In the genomic region with DNA sequence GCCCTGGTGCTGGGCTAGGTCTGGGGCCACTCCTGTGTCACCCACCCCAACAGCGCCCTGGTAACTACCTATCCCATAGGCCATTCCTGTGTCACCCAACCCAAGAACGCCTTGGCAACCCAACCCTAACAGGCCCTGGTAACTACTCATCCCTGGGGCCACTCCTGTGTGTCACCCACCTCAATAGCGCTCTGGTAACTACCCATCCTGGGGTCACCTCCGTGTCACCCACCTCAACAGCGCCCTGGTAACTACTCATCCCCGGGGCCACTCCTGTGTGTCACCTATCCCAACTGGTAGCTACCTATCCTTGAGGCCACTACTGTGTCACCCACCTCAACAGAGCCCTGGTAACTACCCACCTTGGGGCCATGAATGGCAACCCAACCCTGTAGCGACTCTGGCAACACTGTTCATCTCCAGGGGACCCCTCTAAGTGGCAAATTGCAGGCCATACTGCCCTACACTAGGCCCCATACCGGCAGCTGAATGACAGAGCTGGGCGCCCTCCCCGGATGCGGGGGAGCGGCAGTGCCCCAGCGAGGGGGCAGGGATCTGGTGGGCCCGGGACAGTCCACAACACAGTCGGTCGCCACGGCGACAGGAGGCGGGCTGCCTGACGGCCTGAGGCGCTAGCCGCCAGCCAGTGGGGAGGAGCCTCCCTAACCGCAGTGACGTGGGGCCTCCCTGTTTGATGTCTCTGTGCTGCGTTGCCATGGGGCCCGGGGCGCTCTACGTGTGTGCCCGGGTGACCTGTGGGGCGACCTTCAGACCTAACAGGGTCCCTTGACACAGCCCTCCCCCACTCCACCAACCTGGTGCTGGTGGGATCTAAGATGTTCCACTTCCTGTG, we compare ENCODE assay signal across 8 mouse cellular contexts. TPM values are rescaled to one million over a fixed set of nuclear protein-coding genes. Genes with fewer than 3 reads are reported as not detected.
A peak's percentile ranks its signal among the peaks of the same experiment; 100 is the strongest.
DNase-seq lines count a peak whose midpoint lies in the region; ATAC-seq and TF ChIP-seq lines count a peak whose summit lies in the region.

No protein-coding gene starts in this region.

- peak; percentile 99 for DNase-seq in CD4-positive helper T cell, adult 2 months (ENCODE audit: low read depth, low spot score)
- peak; percentile 89 for DNase-seq in adrenal gland, postnatal 25 days
- peak; percentile 83 to 94 for DNase-seq in kidney, postnatal 25 days
- peak; percentile 94 for DNase-seq in liver, postnatal 0 days

- no peaks in the 10 kb centered on the region for H3K9me3 ChIP-seq in forebrain, embryonic 12.5 days
- H3K9me3 ChIP-seq in heart, embryonic 16.5 days (replicated peaks; ENCODE audit: control insufficient read depth, low read length), result no peaks in the 10 kb centered on the region
- H3K9me3 ChIP-seq in liver, postnatal 0 days (ENCODE audit: low read length), result no peaks in the 10 kb centered on the region
- no peaks in the 10 kb centered on the region for H3K9me3 ChIP-seq in neural tube, embryonic 12.5 days

- no peaks in the 10 kb centered on the region for H3K36me3 ChIP-seq in forebrain, embryonic 12.5 days (replicated peaks)
- no peaks in the 10 kb centered on the region for H3K36me3 ChIP-seq in heart, embryonic 16.5 days (ENCODE audit: control insufficient read depth, insufficient read depth)
- no peaks in the 10 kb centered on the region for H3K36me3 ChIP-seq in liver, postnatal 0 days (replicated peaks; ENCODE audit: insufficient read depth, low read length)
- H3K36me3 ChIP-seq in neural tube, embryonic 12.5 days, result no peaks in the 10 kb centered on the region
- H3K36me3 ChIP-seq in testis, adult 2 months (ENCODE audit: control insufficient read depth, insufficient read depth, low read length), result no peaks in the 10 kb centered on the region

- peak; percentile 82 for ATAC-seq in forebrain, embryonic 12.5 days (ENCODE audit: low FRiP score)
- peak; percentile 72 for ATAC-seq in heart, embryonic 16.5 days (replicated peaks; ENCODE audit: extremely low read depth, insufficient read depth, low FRiP score)
- peak; percentile 85 for ATAC-seq in liver, postnatal 0 days
- ATAC-seq in neural tube, embryonic 12.5 days (ENCODE audit: low FRiP score, low read depth), result peak; percentile 84

- no peak for TF ChIP-seq EP300 in liver, postnatal 0 days (IDR thresholded peaks at IDR 0.05; ENCODE audit: low read depth)

- TF ChIP-seq POLR2A in testis, adult 2 months (IDR thresholded peaks at IDR 0.05; ENCODE audit: control insufficient read depth, low read depth, low read length), result no peak; the same call in 1 of the 2 replicates

- peak overlapping the region; percentile 49 for H3K4me3 ChIP-seq in forebrain, embryonic 12.5 days (replicated peaks)
- H3K4me3 ChIP-seq in heart, embryonic 16.5 days (ENCODE audit: low read length), result peak overlapping the region; percentile 55
- H3K4me3 ChIP-seq in liver, postnatal 0 days (ENCODE audit: low read depth, low read length), result peak overlapping the region; percentile 44
- peak overlapping the region; percentile 48 for H3K4me3 ChIP-seq in neural tube, embryonic 12.5 days
- H3K4me3 ChIP-seq in testis, adult 2 months (ENCODE audit: control insufficient read depth, low read depth, low read length), result peak overlapping the region; percentile 86

- WGBS in forebrain, embryonic 12.5 days, result 3% methylated on average over 30 of the region's 30 CpGs
- WGBS in heart, embryonic 16.5 days, result 4% methylated on average over 30 of the region's 30 CpGs
- WGBS in liver, postnatal 0 days (ENCODE audit: insufficient replicate concordance), result under 1% methylated on average over 29 of the region's 30 CpGs
- WGBS in neural tube, embryonic 12.5 days, result 2% methylated on average over 30 of the region's 30 CpGs

- H3K27ac ChIP-seq in forebrain, embryonic 12.5 days, result peak overlapping the region; percentile 93
- peak overlapping the region; percentile 99 for H3K27ac ChIP-seq in heart, embryonic 16.5 days (ENCODE audit: low read length)
- peak overlapping the region; percentile 79 for H3K27ac ChIP-seq in liver, postnatal 0 days (ENCODE audit: low read depth)
- peak overlapping the region; percentile 71 for H3K27ac ChIP-seq in neural tube, embryonic 12.5 days
- H3K27ac ChIP-seq in testis, adult 2 months (ENCODE audit: control insufficient read depth, insufficient read depth, low read depth, low read length), result peak overlapping the region; percentile 74

- peak overlapping the region; percentile 62 for H3K4me2 ChIP-seq in forebrain, embryonic 12.5 days
- peak overlapping the region; percentile 67 for H3K4me2 ChIP-seq in heart, embryonic 16.5 days (ENCODE audit: low read depth, low read length)
- H3K4me2 ChIP-seq in liver, postnatal 0 days (ENCODE audit: low read depth, low read length), result peak overlapping the region; percentile 80
- peak overlapping the region; percentile 59 for H3K4me2 ChIP-seq in neural tube, embryonic 12.5 days (replicated peaks)

- peak overlapping the region; percentile 43 for H3K9ac ChIP-seq in forebrain, embryonic 12.5 days
- H3K9ac ChIP-seq in heart, embryonic 16.5 days (ENCODE audit: low read length), result peak overlapping the region; percentile 58
- peak overlapping the region; percentile 65 for H3K9ac ChIP-seq in liver, postnatal 0 days (replicated peaks)
- peak overlapping the region; percentile 41 for H3K9ac ChIP-seq in neural tube, embryonic 12.5 days

- H3K27me3 ChIP-seq in forebrain, embryonic 12.5 days, result peaks cover 26% of the 10 kb centered on the region; the same call in 1 of the 2 replicates
- H3K27me3 ChIP-seq in heart, embryonic 16.5 days (ENCODE audit: control insufficient read depth, insufficient read depth, low read length), result no peaks in the 10 kb centered on the region
- peaks cover 9% of the 10 kb centered on the region; the same call in 1 of the 2 replicates for H3K27me3 ChIP-seq in liver, postnatal 0 days (ENCODE audit: insufficient read depth, low read length)
- peaks cover 3% of the 10 kb centered on the region; the same call in 1 of the 2 replicates for H3K27me3 ChIP-seq in neural tube, embryonic 12.5 days (replicated peaks)
- no peaks in the 10 kb centered on the region for H3K27me3 ChIP-seq in testis, adult 2 months (ENCODE audit: control insufficient read depth, insufficient read depth, low read length)

- peaks cover 54% of the 10 kb centered on the region for H3K4me1 ChIP-seq in forebrain, embryonic 12.5 days
- peaks cover 43% of the 10 kb centered on the region for H3K4me1 ChIP-seq in heart, embryonic 16.5 days (ENCODE audit: control insufficient read depth, insufficient read depth, low read length)
- peaks cover 55% of the 10 kb centered on the region for H3K4me1 ChIP-seq in liver, postnatal 0 days (ENCODE audit: insufficient read depth)
- H3K4me1 ChIP-seq in neural tube, embryonic 12.5 days, result peaks cover 51% of the 10 kb centered on the region
- H3K4me1 ChIP-seq in testis, adult 2 months (ENCODE audit: control insufficient read depth, insufficient read depth, low read length), result peaks cover 35% of the 10 kb centered on the region

- TF ChIP-seq CTCF in liver, postnatal 0 days (IDR thresholded peaks at IDR 0.05; ENCODE audit: low read depth), result no peak
- TF ChIP-seq CTCF in testis, adult 2 months (IDR thresholded peaks at IDR 0.05; ENCODE audit: control insufficient read depth, insufficient read depth, insufficient replicate concordance, low read depth, low read length), result no peak

RNA-seq across cellular contexts. Expression of gene Nanos3, which starts 13.1 kb away (rescaled TPM):
- 1.3 TPM in 1 of 2 replicates, not detected in the other for total RNA-seq in adrenal gland, postnatal 25 days (2021)
- polyA plus RNA-seq in forebrain, embryonic 12.5 days (2016; fragmentation: Nextera tagmentation; extraction: Ambion mirVana), result 5.9 and 6.0 TPM in 2 replicates
- 1.5 and 1.6 TPM in 2 replicates for polyA plus RNA-seq in heart, embryonic 16.5 days (2015; fragmentation: Nextera tagmentation; extraction: Ambion mirVana)
- polyA plus RNA-seq in liver, postnatal 0 days (2015; fragmentation: Nextera tagmentation; extraction: Ambion mirVana), result 0.34 and 0.79 TPM in 2 replicates
- 5.3 and 6.3 TPM in 2 replicates for polyA plus RNA-seq in neural tube, embryonic 12.5 days (2016; fragmentation: Nextera tagmentation; extraction: Ambion mirVana)
- 1.6 and 2.4 TPM in 2 replicates for polyA plus RNA-seq in testis, adult 2 months (2012; rRNA removed)

RNA-seq across cellular contexts. Expression of gene Zswim4, which starts 38.7 kb away (rescaled TPM):
- 41.3 and 44.1 TPM in 2 replicates for total RNA-seq in adrenal gland, postnatal 25 days (2021)
- polyA plus RNA-seq in forebrain, embryonic 12.5 days (2016; fragmentation: Nextera tagmentation; extraction: Ambion mirVana), result 47.7 and 53.4 TPM in 2 replicates
- polyA plus RNA-seq in heart, embryonic 16.5 days (2015; fragmentation: Nextera tagmentation; extraction: Ambion mirVana), result 8.4 and 9.9 TPM in 2 replicates
- polyA plus RNA-seq in liver, postnatal 0 days (2015; fragmentation: Nextera tagmentation; extraction: Ambion mirVana), result 1.4 and 1.6 TPM in 2 replicates
- polyA plus RNA-seq in neural tube, embryonic 12.5 days (2016; fragmentation: Nextera tagmentation; extraction: Ambion mirVana), result 52.8 and 57.9 TPM in 2 replicates
- 16.9 and 17.4 TPM in 2 replicates for polyA plus RNA-seq in testis, adult 2 months (2012; rRNA removed)

RNA-seq across cellular contexts. Expression of gene 4930432K21Rik, which starts 50.3 kb away (rescaled TPM):
- total RNA-seq in adrenal gland, postnatal 25 days (2021), result 0.73 and 1.4 TPM in 2 replicates
- polyA plus RNA-seq in forebrain, embryonic 12.5 days (2016; fragmentation: Nextera tagmentation; extraction: Ambion mirVana), result 2.1 and 2.3 TPM in 2 replicates
- polyA plus RNA-seq in heart, embryonic 16.5 days (2015; fragmentation: Nextera tagmentation; extraction: Ambion mirVana), result 1.2 and 1.3 TPM in 2 replicates
- 0.24 and 0.29 TPM in 2 replicates for polyA plus RNA-seq in liver, postnatal 0 days (2015; fragmentation: Nextera tagmentation; extraction: Ambion mirVana)
- polyA plus RNA-seq in neural tube, embryonic 12.5 days (2016; fragmentation: Nextera tagmentation; extraction: Ambion mirVana), result 1.9 and 2.0 TPM in 2 replicates
- polyA plus RNA-seq in testis, adult 2 months (2012; rRNA removed), result 57.2 and 65.0 TPM in 2 replicates

RNA-seq across cellular contexts. Expression of gene Cc2d1a, which starts 50.4 kb away (rescaled TPM):
- 31.4 and 34.9 TPM in 2 replicates for total RNA-seq in adrenal gland, postnatal 25 days (2021)
- 17.7 and 20.4 TPM in 2 replicates for polyA plus RNA-seq in forebrain, embryonic 12.5 days (2016; fragmentation: Nextera tagmentation; extraction: Ambion mirVana)
- polyA plus RNA-seq in heart, embryonic 16.5 days (2015; fragmentation: Nextera tagmentation; extraction: Ambion mirVana), result 14.8 and 15.4 TPM in 2 replicates
- 4.4 and 4.5 TPM in 2 replicates for polyA plus RNA-seq in liver, postnatal 0 days (2015; fragmentation: Nextera tagmentation; extraction: Ambion mirVana)
- 16.9 and 18.0 TPM in 2 replicates for polyA plus RNA-seq in neural tube, embryonic 12.5 days (2016; fragmentation: Nextera tagmentation; extraction: Ambion mirVana)
- polyA plus RNA-seq in testis, adult 2 months (2012; rRNA removed), result 30.9 and 38.6 TPM in 2 replicates

RNA-seq across cellular contexts. Expression of gene D8Ertd738e, which starts 51.4 kb away (rescaled TPM):
- total RNA-seq in adrenal gland, postnatal 25 days (2021), result 261 and 266 TPM in 2 replicates
- polyA plus RNA-seq in forebrain, embryonic 12.5 days (2016; fragmentation: Nextera tagmentation; extraction: Ambion mirVana), result 267 and 271 TPM in 2 replicates
- 297 and 311 TPM in 2 replicates for polyA plus RNA-seq in heart, embryonic 16.5 days (2015; fragmentation: Nextera tagmentation; extraction: Ambion mirVana)
- polyA plus RNA-seq in liver, postnatal 0 days (2015; fragmentation: Nextera tagmentation; extraction: Ambion mirVana), result 189 and 201 TPM in 2 replicates
- polyA plus RNA-seq in neural tube, embryonic 12.5 days (2016; fragmentation: Nextera tagmentation; extraction: Ambion mirVana), result 256 and 282 TPM in 2 replicates
- 104 and 116 TPM in 2 replicates for polyA plus RNA-seq in testis, adult 2 months (2012; rRNA removed)

Comparison
In these comparisons a context has a peak if more than half of its experiments do, and no peak if none do; other contexts are left out.
1. Peak in every context shown above with its lines: DNase-seq, ATAC-seq, H3K4me3 ChIP-seq and H3K27ac ChIP-seq.
2. RNA of gene 4930432K21Rik, which starts 50.3 kb away (polyA plus RNA-seq): 57.2 to 65.0 TPM in testis, adult 2 months; 2.1 to 2.3 TPM in forebrain, embryonic 12.5 days, 1.9 to 2.0 TPM in neural tube, embryonic 12.5 days, 1.2 to 1.3 TPM in heart, embryonic 16.5 days and 0.24 to 0.29 TPM in liver, postnatal 0 days; every median in the first group is over 10 times any median in the second.